Mouse (Mus musculus): ENCODE results near the gene Olfr322. TPM values are rescaled to one million over a fixed set of nuclear protein-coding genes. Genes with fewer than 3 reads are reported as not detected.
"Not testable (repeated sequence)": the region's sequence is repeated elsewhere in the genome, so short reads cannot be mapped to it uniquely, and the experiment has no call there.

Gene Olfr322
- polyA plus RNA-seq, 1 experiment from 2014 or later: not detected

- no peaks in the 10 kb centered on the region for H3K36me3 ChIP-seq
- peak overlapping the region; percentile 79 for H3K4me2 ChIP-seq (replicated peaks)
- H3K9me3 ChIP-seq: no peaks in the 10 kb centered on the region
- WGBS: 27% methylated on average over 14 of the region's 14 CpGs
- no peak for ATAC-seq (replicated peaks)
- H3K9ac ChIP-seq (replicated peaks): peak overlapping the region; percentile 38; the same call in 1 of the 2 replicates
- peaks cover 10% of the 10 kb centered on the region for H3K4me1 ChIP-seq
- H3K4me3 ChIP-seq: peak overlapping the region; percentile 40
- no peak overlapping the region for H3K27ac ChIP-seq (replicated peaks)
- H3K27me3 ChIP-seq: peaks cover 12% of the 10 kb centered on the region; the same call in 1 of the 2 replicates
These were observed 17.5 kb upstream of the Olfr322 start for GRCm38 (mm10) chr11:58641057-58641456.

GRCm38 (mm10) chr11:58641638-58642358 lies 16.8 kb upstream of the Olfr322 start:
- H3K9me3 ChIP-seq: no peaks in the 10 kb centered on the region
- WGBS: 74% methylated on average over 13 of the region's 13 CpGs
- peaks cover 12% of the 10 kb centered on the region; the same call in 1 of the 2 replicates for H3K27me3 ChIP-seq
- H3K27ac ChIP-seq (replicated peaks): no peak overlapping the region
- no peaks in the 10 kb centered on the region for H3K36me3 ChIP-seq
- no peak for ATAC-seq (replicated peaks)
- H3K4me3 ChIP-seq: no peak overlapping the region
- H3K4me1 ChIP-seq: peaks cover 10% of the 10 kb centered on the region
- no peak overlapping the region for H3K4me2 ChIP-seq (replicated peaks)
- H3K9ac ChIP-seq (replicated peaks): no peak overlapping the region

GRCm38 (mm10) chr11:58643350-58643749 lies 15.2 kb upstream of the Olfr322 start:
- Histone ChIP-seq H3K4me1 (peaks cover 10% of the 10 kb centered on the region), H3K36me3 (no peaks in the 10 kb centered on the region), H3K4me3 (no peak overlapping the region), H3K27me3 (peaks cover 12% of the 10 kb centered on the region; the same call in 1 of the 2 replicates), H3K4me2 (replicated peaks) (no peak overlapping the region), H3K9me3 (no peaks in the 10 kb centered on the region), H3K27ac (replicated peaks) (no peak overlapping the region), H3K9ac (replicated peaks) (no peak overlapping the region)
- ATAC-seq (replicated peaks): no peak
- 39% methylated on average over 6 of the region's 6 CpGs for WGBS

- Histone ChIP-seq H3K9ac (replicated peaks) (no peak overlapping the region), H3K9me3 (no peaks in the 10 kb centered on the region), H3K4me3 (no peak overlapping the region), H3K36me3 (no peaks in the 10 kb centered on the region), H3K4me2 (replicated peaks) (no peak overlapping the region), H3K27ac (replicated peaks) (no peak overlapping the region), H3K27me3 (no peaks in the 10 kb centered on the region), H3K4me1 (no peaks in the 10 kb centered on the region)
- 92% methylated on average over 3 of the region's 3 CpGs for WGBS
- no peak for ATAC-seq (replicated peaks)
These were observed 3.4 kb upstream of the Olfr322 start for GRCm38 (mm10) chr11:58655151-58655550.

- ATAC-seq (replicated peaks): no peak
- Histone ChIP-seq H3K27ac (replicated peaks) (no peak overlapping the region), H3K9me3 (no peaks in the 10 kb centered on the region), H3K27me3 (no peaks in the 10 kb centered on the region), H3K36me3 (no peaks in the 10 kb centered on the region), H3K4me2 (replicated peaks) (no peak overlapping the region), H3K4me1 (no peaks in the 10 kb centered on the region), H3K4me3 (no peak overlapping the region), H3K9ac (replicated peaks) (no peak overlapping the region)
These were observed 10.7 kb downstream of the Olfr322 start for GRCm38 (mm10) chr11:58669252-58669651.

GRCm38 (mm10) chr11:58671825-58672224 lies 13.2 kb downstream of the Olfr322 start:
- H3K4me2 ChIP-seq (replicated peaks): no peak overlapping the region
- no peak overlapping the region for H3K9ac ChIP-seq (replicated peaks)
- H3K9me3 ChIP-seq: no peaks in the 10 kb centered on the region
- WGBS: 51% methylated on average over 4 of the region's 4 CpGs
- ATAC-seq (replicated peaks): no peak
- no peaks in the 10 kb centered on the region for H3K36me3 ChIP-seq
- no peak overlapping the region for H3K27ac ChIP-seq (replicated peaks)
- H3K4me1 ChIP-seq: no peaks in the 10 kb centered on the region
- H3K4me3 ChIP-seq: no peak overlapping the region
- H3K27me3 ChIP-seq: no peaks in the 10 kb centered on the region

GRCm38 (mm10) chr11:58680799-58681198 lies 22.2 kb downstream of the Olfr322 start, which contains the start of gene Olfr320:
Gene Olfr320 (plus strand): TSS chr11:58681099.
- 91% methylated on average over 1 of the region's 1 CpGs for WGBS
- no peak for ATAC-seq (replicated peaks)
- Histone ChIP-seq H3K27ac (replicated peaks) (no peak within 1 kb of the TSS), H3K4me2 (replicated peaks) (no peak within 1 kb of the TSS), H3K4me3 (no peak within 1 kb of the TSS), H3K9me3 (no peaks in the 10 kb centered on the region), H3K36me3 (no peaks in the 10 kb centered on the region), H3K9ac (replicated peaks) (no peak within 1 kb of the TSS), H3K27me3 (no peaks in the 10 kb centered on the region), H3K4me1 (no peaks in the 10 kb centered on the region)

GRCm38 (mm10) chr11:58698862-58699261 lies 40.3 kb downstream of the Olfr322 start, which contains the start of gene Olfr319:
Gene Olfr319 (plus strand): TSS chr11:58699162.
- no peaks in the 10 kb centered on the region for H3K27me3 ChIP-seq
- no peaks in the 10 kb centered on the region for H3K36me3 ChIP-seq
- H3K9me3 ChIP-seq: 0 out of 2 replicates have a peak, but pooled peaks cover 7% of the 10 kb centered on the region
- H3K4me2 ChIP-seq (replicated peaks): no peak within 1 kb of the TSS
- WGBS: 86% methylated on average over 3 of the region's 3 CpGs
- no peak within 1 kb of the TSS for H3K27ac ChIP-seq (replicated peaks)
- ATAC-seq (replicated peaks): no peak
- no peak within 1 kb of the TSS for H3K4me3 ChIP-seq
- H3K4me1 ChIP-seq: no peaks in the 10 kb centered on the region
- no peak within 1 kb of the TSS for H3K9ac ChIP-seq (replicated peaks)

- H3K9me3 ChIP-seq: no peaks in the 10 kb centered on the region
- no peak overlapping the region for H3K27ac ChIP-seq (replicated peaks)
- H3K4me1 ChIP-seq: no peaks in the 10 kb centered on the region; the same call in 1 of the 2 replicates
- no peaks in the 10 kb centered on the region for H3K27me3 ChIP-seq
- 85% methylated on average over 11 of the region's 11 CpGs for WGBS
- H3K9ac ChIP-seq (replicated peaks): no peak overlapping the region
- ATAC-seq (replicated peaks): no peak
- H3K4me3 ChIP-seq: no peak overlapping the region
- H3K4me2 ChIP-seq (replicated peaks): no peak overlapping the region
- no peaks in the 10 kb centered on the region for H3K36me3 ChIP-seq
These were observed 50.5 kb downstream of the Olfr322 start for GRCm38 (mm10) chr11:58709086-58709485.

- not testable (repeated sequence) for H3K4me2 ChIP-seq (replicated peaks); H3K4me3 ChIP-seq; H3K9me3 ChIP-seq; H3K27me3 ChIP-seq; ATAC-seq (replicated peaks); H3K27ac ChIP-seq (replicated peaks); H3K4me1 ChIP-seq; H3K9ac ChIP-seq (replicated peaks); H3K36me3 ChIP-seq
- WGBS: 94% methylated on average over 7 of the region's 7 CpGs
These were observed 59.1 kb downstream of the Olfr322 start for GRCm38 (mm10) chr11:58717723-58718122.

All from forebrain, embryonic 15.5 days (tissue).